Mouse (Mus musculus) B cell, adult 2 months (primary cell): Measurements from ENCODE around the gene Prss58.
A peak's percentile ranks its signal among the peaks of the same experiment; 100 is the strongest.

Experiments
- DNase-seq, 2 experiments: peaks; one replicate each; pipeline ENCODE4 v3.0.0; 2022

Prss58 gene

DNA sequence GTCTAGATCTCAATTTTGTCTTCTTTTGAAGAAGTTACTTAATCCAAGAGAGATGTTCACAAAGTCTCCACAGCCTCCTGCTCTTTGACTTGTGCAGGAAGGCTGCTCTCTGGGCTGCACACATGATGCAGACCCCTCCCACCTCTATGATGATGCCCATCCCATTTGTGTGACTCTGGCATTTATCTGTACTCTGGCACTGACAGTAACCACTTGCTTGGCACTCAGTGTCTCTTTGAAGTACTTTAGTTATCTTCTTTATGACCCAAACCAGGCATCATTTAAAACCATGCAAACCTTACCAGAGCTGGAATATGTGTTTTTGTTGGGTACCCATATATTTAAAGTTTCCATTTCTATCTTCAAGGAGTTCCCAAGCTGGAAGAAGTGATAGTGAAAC, at the start of gene Prss58:
Gene Prss58 (minus strand): TSS at position 101 of the 400 bp plus-strand sequence.
- DNase-seq, result no peak

DNA sequence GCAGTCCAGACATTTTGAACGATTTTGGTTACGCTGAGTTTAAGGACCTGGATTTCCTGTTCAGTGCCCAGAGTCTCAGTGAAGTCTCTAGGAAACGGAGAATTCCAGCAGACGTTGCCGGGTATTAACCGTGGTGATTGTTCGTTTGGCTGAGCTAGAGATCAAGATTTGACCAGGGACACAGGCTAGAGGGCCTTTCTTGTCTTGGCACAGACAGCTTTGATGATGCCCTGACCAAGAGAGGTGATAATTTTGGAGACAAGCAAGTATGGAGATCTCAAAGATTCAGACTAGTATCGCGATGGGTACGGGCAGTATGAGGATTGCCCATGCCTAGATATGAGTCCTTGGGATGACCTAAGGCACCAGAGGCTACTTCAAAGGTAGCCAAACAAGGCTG, 40.3 kb upstream of the Prss58 start, which contains the start of gene 1700074P13Rik:
Gene 1700074P13Rik (minus strand): TSS at position 101 of the 400 bp plus-strand sequence.
- no peak for DNase-seq

DNA sequence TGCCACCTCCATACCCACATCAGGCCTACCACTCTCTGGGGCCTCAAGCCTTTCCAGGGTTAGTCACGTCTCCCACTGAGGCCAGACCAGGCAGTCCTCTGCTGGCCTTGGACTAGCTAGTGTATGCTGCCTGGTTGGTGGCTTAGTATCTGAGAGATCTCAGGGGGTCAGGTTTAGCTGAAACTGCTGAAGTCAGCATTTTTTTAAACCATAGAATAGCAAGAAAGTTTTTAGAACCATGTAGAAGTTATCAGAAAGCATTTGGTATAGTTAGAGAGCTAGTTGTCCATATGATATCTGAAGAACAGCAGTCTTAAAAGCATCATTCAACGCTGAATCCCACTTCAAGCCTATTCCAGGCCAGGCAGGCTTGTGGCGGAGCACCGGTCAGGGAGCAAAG, 19.8 kb upstream of the Prss58 start:
- no peak for DNase-seq

DNA sequence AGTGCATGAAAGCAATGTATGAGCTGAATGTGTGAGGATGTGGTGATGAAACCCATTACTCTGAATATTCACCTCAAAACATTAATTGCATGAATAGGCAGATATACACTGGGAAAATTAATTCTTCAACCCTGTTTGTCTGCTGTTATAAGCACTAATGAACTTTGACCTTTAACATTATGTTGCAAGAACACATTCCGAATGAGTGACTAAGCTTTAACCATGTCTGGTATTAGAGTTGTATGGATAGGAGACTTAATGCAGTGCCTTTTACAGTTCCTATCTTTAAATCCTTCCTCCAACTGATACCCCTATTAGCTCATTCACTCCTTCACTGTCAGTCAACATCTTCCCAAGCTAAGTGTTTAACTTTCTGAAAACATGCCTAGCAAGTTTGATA, 5.5 kb downstream of the Prss58 start:
- DNase-seq, result no peak

DNA sequence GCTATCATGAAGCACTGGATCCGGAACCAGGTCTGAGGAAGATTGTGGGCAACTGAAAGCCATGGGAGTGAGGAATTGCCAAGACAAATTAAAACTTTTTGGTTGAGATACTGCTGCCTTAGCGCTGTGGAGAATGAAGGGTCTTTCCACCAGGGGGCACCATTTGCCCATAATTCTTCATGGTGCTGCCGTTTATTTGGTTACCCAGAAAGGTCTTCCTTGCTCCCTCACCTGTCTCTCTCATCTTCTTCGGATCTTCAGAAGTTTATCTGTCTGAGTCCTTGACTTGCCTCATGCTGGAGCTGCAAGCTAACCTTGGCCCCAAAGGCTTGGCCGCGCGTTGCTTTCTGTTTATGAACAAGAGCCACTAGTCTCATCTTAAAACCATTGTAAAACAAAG, 6.6 kb downstream of the Prss58 start:
- peak; percentile 84 for DNase-seq

DNA sequence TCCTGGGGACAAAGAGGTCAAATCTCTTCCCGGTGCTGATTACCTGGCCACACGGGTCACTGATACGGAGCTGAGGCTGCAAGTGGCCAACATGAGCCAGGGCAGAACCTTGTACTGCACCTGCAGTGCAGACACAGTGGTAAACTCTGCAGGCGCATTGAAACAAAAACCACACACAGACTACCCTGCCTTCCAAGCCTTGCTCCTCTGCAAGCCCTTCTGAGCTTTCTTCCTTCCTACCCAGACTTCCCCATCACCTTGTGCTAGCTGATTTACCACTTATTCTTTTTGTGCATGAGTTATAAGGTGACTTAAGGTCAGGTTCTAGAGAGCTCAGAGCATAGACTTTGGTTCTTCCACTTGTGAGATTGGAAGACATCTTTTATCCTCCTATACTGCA, 8.4 kb downstream of the Prss58 start:
- DNase-seq, result no peak

DNA sequence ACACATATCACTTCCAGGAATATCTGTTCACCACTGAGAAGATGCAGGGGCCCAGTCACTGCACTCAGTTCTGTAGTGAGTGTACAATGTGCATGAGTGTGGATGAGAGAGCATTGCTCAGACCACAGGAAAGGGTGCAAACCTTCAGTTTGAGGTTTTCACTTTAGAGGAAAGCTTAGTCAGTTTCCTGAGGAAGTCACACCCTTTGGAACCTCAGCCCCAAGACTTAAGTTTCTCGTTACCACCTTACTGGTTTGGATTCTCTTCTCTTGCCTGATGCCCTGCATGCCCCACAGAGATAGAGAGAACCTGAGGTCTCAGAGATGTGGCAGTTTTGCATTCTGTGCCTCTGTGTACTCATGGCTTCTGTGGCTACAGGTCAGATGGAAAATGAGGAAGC, 9.2 kb downstream of the Prss58 start:
- no peak for DNase-seq

DNA sequence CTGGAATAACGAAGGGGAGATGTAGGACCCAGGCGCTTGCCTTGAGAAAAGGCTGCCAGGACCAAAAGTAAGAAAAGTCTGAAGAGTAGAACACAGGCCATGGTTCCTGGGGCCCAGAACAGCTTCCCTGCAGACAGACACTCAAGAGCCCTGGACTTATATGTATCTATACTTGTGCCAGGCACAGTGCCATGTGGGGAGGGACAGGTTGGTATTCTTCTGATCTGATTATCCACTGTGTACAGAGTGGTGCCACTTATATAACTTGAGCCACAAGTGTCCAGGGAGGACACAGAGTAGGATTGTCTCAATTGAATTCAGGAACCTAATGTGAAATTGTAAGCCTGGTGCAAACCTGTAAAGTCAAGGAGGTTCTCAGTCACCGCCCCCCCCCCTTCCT, 12.8 kb downstream of the Prss58 start, which contains the start of gene Moxd2:
Gene Moxd2 (minus strand): TSS at position 101 of the 400 bp plus-strand sequence.
- no peak for DNase-seq

DNA sequence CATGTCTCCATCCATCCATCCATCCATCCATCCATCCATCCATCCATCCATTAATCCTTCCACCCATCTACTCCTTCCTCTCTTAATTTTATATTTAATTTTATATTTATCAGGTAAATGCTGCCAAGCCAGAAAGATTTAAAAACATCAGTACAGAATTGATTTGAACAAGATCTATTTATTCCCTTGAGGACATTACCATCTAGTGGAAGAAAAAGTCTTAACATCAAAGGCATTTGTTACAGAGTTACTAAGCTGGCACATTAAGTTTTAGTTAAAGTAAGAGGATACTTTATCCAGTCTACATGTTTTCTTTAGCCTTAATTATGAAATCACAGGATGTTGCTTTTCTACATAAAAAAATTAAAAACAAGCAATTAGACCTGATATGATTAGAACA, 54.9 kb downstream of the Prss58 start:
- DNase-seq, result no peak
